Mouse (Mus musculus): ENCODE measurements around the gene Slc8b1. TPM values are rescaled to one million over a fixed set of nuclear protein-coding genes. Genes with fewer than 3 reads are reported as not detected.
A peak's percentile ranks its signal among the peaks of the same experiment; 100 is the strongest.

The Slc8b1 gene
- total RNA-seq, 1 experiment = 20.5 TPM

DNA sequence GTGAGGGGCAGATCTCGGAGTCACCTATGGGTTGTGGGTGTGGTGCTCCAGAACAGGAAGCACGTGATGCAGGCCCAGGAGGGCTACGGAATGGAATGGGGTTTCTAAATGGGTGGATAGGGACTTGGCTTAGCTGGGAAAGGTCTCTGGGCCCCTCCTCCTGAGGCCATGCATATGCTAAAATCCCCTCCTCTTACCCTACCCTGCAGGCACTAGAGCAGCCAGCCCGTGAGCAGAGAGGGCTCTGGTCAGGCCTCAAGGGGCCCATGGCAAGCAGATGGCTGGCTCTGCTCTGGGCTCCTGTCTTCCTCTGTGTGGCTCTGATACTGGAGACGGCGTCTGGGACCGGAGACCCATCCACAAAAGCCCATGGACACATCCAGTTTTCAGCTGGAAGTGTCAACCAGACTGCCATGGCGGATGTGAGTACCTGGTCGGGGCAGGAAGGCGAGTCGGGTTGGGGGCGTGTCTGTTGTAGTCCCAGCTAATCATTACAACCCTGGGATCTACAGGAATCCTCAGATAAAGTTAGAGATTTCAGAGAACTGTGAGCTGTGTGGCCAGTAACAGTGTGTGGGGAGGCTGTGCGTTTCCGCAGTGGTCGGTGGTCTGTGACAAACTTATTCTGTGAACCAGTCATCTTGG, 2.1 kb downstream of the Slc8b1 start:
- peak; percentile 84 for DNase-seq (ENCODE audit: low read depth, low spot score)
- Histone ChIP-seq H3K9me3 (ENCODE audit: control insufficient read depth, insufficient read depth, low read depth, low read length) (no peaks in the 10 kb centered on the region), H3K27ac (ENCODE audit: insufficient read depth, low read depth, low read length, poor library complexity, severe bottlenecking) (peak overlapping the region; percentile 76; the same call in 1 of the 2 replicates), H3K4me3 (ENCODE audit: insufficient read depth in 1 of 2, low read depth in 1 of 2, low read length in 2 of 2, poor library complexity in 1 of 2, severe bottlenecking in 1 of 2) (peak overlapping the region; percentile 61 to 80), H3K36me3 (ENCODE audit: control insufficient read depth, insufficient read depth, low read length, poor library complexity, severe bottlenecking) (no peaks in the 10 kb centered on the region; the same call in 1 of the 2 replicates), H3K4me1 (ENCODE audit: control insufficient read depth in 2 of 2, insufficient read depth in 2 of 2, low read length in 2 of 2, poor library complexity in 1 of 2) (peaks cover 21 to 38% of the 10 kb centered on the region in 2 experiments), H3K9ac (ENCODE audit: insufficient read depth, low read depth, low read length, poor library complexity, severe bottlenecking) (peak overlapping the region; percentile 60; the same call in 1 of the 2 replicates)
- in situ Hi-C loops (cut with MboI; ENCODE audit: low sequenced_read_pairs in 2 of 2, unreplicated experiment in 2 of 2) = no loop called here
- TF ChIP-seq MAFK (IDR thresholded peaks at IDR 0.05; ENCODE audit: insufficient read depth, low read depth, low read length) = no peak
- TF ChIP-seq ZNF384 (IDR thresholded peaks at IDR 0.05; ENCODE audit: low read depth, low read length) = no peak
- no peak for TF ChIP-seq HCFC1 (IDR thresholded peaks at IDR 0.05; ENCODE audit: borderline replicate concordance, insufficient read depth, low read length)
- no peak for TF ChIP-seq ZC3H11A (IDR thresholded peaks at IDR 0.05; ENCODE audit: borderline replicate concordance, low read depth, low read length)

DNA sequence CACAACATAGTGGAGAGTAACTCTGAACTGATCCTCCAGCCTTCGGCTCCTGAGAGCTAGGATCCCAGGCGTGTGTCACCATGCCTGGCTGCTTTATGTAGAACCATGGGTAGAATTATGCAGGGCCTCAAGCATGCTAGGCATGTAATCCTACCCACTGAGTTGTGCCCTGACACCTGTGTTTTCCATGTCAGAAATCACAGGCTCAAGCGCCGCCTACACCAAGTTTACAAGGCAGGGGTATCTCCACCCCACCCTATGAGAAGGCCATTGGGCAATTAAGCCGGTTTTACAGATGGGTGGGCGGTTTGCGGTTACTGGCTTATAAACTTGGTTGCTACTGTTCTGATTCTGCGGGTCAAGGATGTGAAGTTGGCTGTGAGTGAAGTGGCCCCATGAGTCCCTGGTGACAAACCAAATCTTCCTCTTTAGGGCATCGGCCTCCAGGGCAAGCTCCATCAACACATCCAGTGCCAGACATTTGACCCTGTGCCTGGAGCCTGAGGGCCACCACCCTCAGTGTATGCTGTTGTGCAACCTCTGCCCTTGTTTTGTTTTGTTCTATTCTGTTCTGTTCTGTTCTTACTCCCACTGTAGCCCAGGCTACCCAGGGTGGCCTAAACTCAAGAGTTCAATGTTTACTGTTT, 3.2 kb downstream of the Slc8b1 start:
- TF ChIP-seq ZC3H11A (IDR thresholded peaks at IDR 0.05; ENCODE audit: borderline replicate concordance, low read depth, low read length) = no peak
- TF ChIP-seq HCFC1 (IDR thresholded peaks at IDR 0.05; ENCODE audit: borderline replicate concordance, insufficient read depth, low read length) = no peak
- TF ChIP-seq CHD2 (IDR thresholded peaks at IDR 0.05; ENCODE audit: low read depth, low read length) = no peak
- H3K27ac ChIP-seq (ENCODE audit: insufficient read depth, low read depth, low read length, poor library complexity, severe bottlenecking) = peak overlapping the region; percentile 41
- H3K4me1 ChIP-seq (ENCODE audit: control insufficient read depth in 2 of 2, insufficient read depth in 2 of 2, low read length in 2 of 2, poor library complexity in 1 of 2) = peaks cover 21 to 38% of the 10 kb centered on the region in 2 experiments
- H3K9me3 ChIP-seq (ENCODE audit: control insufficient read depth, insufficient read depth, low read depth, low read length) = no peaks in the 10 kb centered on the region
- DNase-seq (ENCODE audit: low read depth, low spot score) = no peak
- no peak overlapping the region for H3K9ac ChIP-seq (ENCODE audit: insufficient read depth, low read depth, low read length, poor library complexity, severe bottlenecking)
- H3K36me3 ChIP-seq (ENCODE audit: control insufficient read depth, insufficient read depth, low read length, poor library complexity, severe bottlenecking) = no peaks in the 10 kb centered on the region; the same call in 1 of the 2 replicates
- peak overlapping the region in 1 of 2 experiments; percentile 20; a peak in 2 of 4 replicates for H3K4me3 ChIP-seq (ENCODE audit: insufficient read depth in 1 of 2, low read depth in 1 of 2, low read length in 2 of 2, poor library complexity in 1 of 2, severe bottlenecking in 1 of 2)
- in situ Hi-C loops (cut with MboI; ENCODE audit: low sequenced_read_pairs in 2 of 2, unreplicated experiment in 2 of 2) = no loop called here

DNA sequence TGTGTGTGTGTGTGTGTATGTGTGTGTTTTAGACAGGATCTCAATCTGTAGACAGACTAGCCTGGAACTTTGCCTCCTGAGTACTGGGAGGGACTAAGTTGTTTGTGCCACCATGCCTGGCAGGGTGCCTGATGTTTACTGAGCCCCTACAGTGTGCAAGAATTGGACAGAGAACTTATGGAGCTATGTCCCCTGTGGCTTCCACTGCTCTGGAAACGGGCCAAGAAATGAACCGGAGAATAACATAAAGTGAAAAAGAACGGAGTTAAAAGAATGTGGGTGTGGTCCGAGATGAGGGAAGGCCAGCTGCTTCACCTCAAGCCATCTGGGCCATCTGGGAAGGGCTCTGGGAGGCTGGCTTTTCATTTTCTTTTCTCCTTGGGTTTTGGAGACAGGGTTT, 3.8 kb downstream of the Slc8b1 start:
- Histone ChIP-seq H3K36me3 (ENCODE audit: control insufficient read depth, insufficient read depth, low read length, poor library complexity, severe bottlenecking) (peaks cover 1% of the 10 kb centered on the region; the same call in 1 of the 2 replicates), H3K27ac (ENCODE audit: insufficient read depth, low read depth, low read length, poor library complexity, severe bottlenecking) (peak overlapping the region; percentile 34; the same call in 1 of the 2 replicates), H3K9ac (ENCODE audit: insufficient read depth, low read depth, low read length, poor library complexity, severe bottlenecking) (no peak overlapping the region; the same call in 1 of the 2 replicates), H3K9me3 (ENCODE audit: control insufficient read depth, insufficient read depth, low read depth, low read length) (no peaks in the 10 kb centered on the region), H3K4me3 (ENCODE audit: insufficient read depth in 1 of 2, low read depth in 1 of 2, low read length in 2 of 2, poor library complexity in 1 of 2, severe bottlenecking in 1 of 2) (no peak overlapping the region), H3K4me1 (ENCODE audit: control insufficient read depth in 2 of 2, insufficient read depth in 2 of 2, low read length in 2 of 2, poor library complexity in 1 of 2) (peaks cover 21 to 38% of the 10 kb centered on the region in 2 experiments)
- DNase-seq (ENCODE audit: low read depth, low spot score) = no peak
- in situ Hi-C loops (cut with MboI; ENCODE audit: low sequenced_read_pairs in 2 of 2, unreplicated experiment in 2 of 2) = no loop called here
- no peak for TF ChIP-seq MAFK (IDR thresholded peaks at IDR 0.05; ENCODE audit: insufficient read depth, low read depth, low read length)
- TF ChIP-seq CHD2 (IDR thresholded peaks at IDR 0.05; ENCODE audit: low read depth, low read length) = no peak
- no peak for TF ChIP-seq HCFC1 (IDR thresholded peaks at IDR 0.05; ENCODE audit: borderline replicate concordance, insufficient read depth, low read length)
- TF ChIP-seq ZC3H11A (IDR thresholded peaks at IDR 0.05; ENCODE audit: borderline replicate concordance, low read depth, low read length) = no peak
- TF ChIP-seq ZNF384 (IDR thresholded peaks at IDR 0.05; ENCODE audit: low read depth, low read length) = no peak

DNA sequence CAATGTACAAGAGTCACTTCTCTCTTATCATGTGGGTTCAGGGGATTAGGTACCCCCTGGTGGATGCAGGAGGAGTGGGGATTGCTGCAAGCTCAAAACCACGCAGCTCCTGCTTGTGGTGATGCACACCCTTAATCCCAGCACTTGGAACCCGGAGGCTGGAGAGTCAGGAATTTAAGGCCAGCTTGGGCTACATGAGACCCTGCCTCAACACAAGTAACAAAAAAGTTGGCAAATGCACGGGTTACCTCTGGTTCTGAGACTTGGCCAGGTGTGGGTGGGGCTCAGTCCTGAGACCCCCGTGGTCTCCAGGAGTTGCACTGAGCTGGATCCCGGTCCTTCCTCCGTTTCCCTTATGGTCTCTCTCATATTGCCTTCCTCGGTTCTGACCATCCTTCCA, 4.5 kb downstream of the Slc8b1 start:
- Histone ChIP-seq H3K9ac (ENCODE audit: insufficient read depth, low read depth, low read length, poor library complexity, severe bottlenecking) (no peak overlapping the region), H3K27ac (ENCODE audit: insufficient read depth, low read depth, low read length, poor library complexity, severe bottlenecking) (0 out of 2 replicates have a peak overlapping the region, but pooled peaks have one; percentile 19), H3K4me1 (ENCODE audit: control insufficient read depth in 2 of 2, insufficient read depth in 2 of 2, low read length in 2 of 2, poor library complexity in 1 of 2) (peaks cover 19 to 36% of the 10 kb centered on the region in 2 experiments), H3K9me3 (ENCODE audit: control insufficient read depth, insufficient read depth, low read depth, low read length) (no peaks in the 10 kb centered on the region), H3K4me3 (ENCODE audit: insufficient read depth in 1 of 2, low read depth in 1 of 2, low read length in 2 of 2, poor library complexity in 1 of 2, severe bottlenecking in 1 of 2) (no peak overlapping the region), H3K36me3 (ENCODE audit: control insufficient read depth, insufficient read depth, low read length, poor library complexity, severe bottlenecking) (peaks cover 2% of the 10 kb centered on the region; the same call in 1 of the 2 replicates)
- DNase-seq (ENCODE audit: low read depth, low spot score) = no peak
- TF ChIP-seq MAFK (IDR thresholded peaks at IDR 0.05; ENCODE audit: insufficient read depth, low read depth, low read length) = no peak
- no peak for TF ChIP-seq ZNF384 (IDR thresholded peaks at IDR 0.05; ENCODE audit: low read depth, low read length)
- no peak for TF ChIP-seq CHD2 (IDR thresholded peaks at IDR 0.05; ENCODE audit: low read depth, low read length)
- TF ChIP-seq ZC3H11A (IDR thresholded peaks at IDR 0.05; ENCODE audit: borderline replicate concordance, low read depth, low read length) = no peak
- no peak for TF ChIP-seq HCFC1 (IDR thresholded peaks at IDR 0.05; ENCODE audit: borderline replicate concordance, insufficient read depth, low read length)
- in situ Hi-C loops (cut with MboI; ENCODE audit: low sequenced_read_pairs in 2 of 2, unreplicated experiment in 2 of 2) = no loop called here
